Mouse (Mus musculus): ENCODE data around the gene Gsc2. TPM values are rescaled to one million over a fixed set of nuclear protein-coding genes. Genes with fewer than 3 reads are reported as not detected.
A peak's percentile ranks its signal among the peaks of the same experiment; 100 is the strongest.

Gsc2 gene
- polyA plus RNA-seq, 1 experiment from 2014 or later, result not detected

- H3K27me3 ChIP-seq (ENCODE audit: control insufficient read depth, insufficient read depth, low read length), result no peaks in the 10 kb centered on the region
- H3K27ac ChIP-seq (replicated peaks in 1 of 2; ENCODE audit: control insufficient read depth in 1 of 2, insufficient read depth in 1 of 2, low read depth in 2 of 2, low read length in 2 of 2), result peak within 1 kb of the TSS; percentile 95 to 97
- peaks cover 11 to 25% of the 10 kb centered on the region in 2 experiments for H3K4me1 ChIP-seq (ENCODE audit: control insufficient read depth in 2 of 2, insufficient read depth in 2 of 2, low read length in 2 of 2)
- no peaks in the 10 kb centered on the region for H3K9me3 ChIP-seq (ENCODE audit: control insufficient read depth, low read length)
- H3K36me3 ChIP-seq (ENCODE audit: control insufficient read depth, insufficient read depth, low read length), result 0 out of 2 replicates have a peak, but pooled peaks cover 6% of the 10 kb centered on the region
- H3K4me2 ChIP-seq (ENCODE audit: low read length), result peak within 1 kb of the TSS; percentile 83
- H3K9ac ChIP-seq (ENCODE audit: low read length), result peak within 1 kb of the TSS; percentile 97
- under 1% methylated on average over 37 of the region's 38 CpGs for whole genome bisulfite sequencing
- peak; percentile 98 for ATAC-seq (ENCODE audit: insufficient number of reproducible peaks, insufficient read depth, low FRiP score, low read depth)
- H3K4me3 ChIP-seq (ENCODE audit: control insufficient read depth in 1 of 2, insufficient read depth in 1 of 2, low read depth in 1 of 2, low read length in 2 of 2), result peak within 1 kb of the TSS; percentile 98
Measured at GRCm38 (mm10) chr16:17891567-17891959, 23.3 kb downstream of the Gsc2 start, which contains the start of gene Gm20518. Gene Gm20518 (minus strand): TSS chr16:17891671.

GRCm38 (mm10) chr16:17890917-17891566 is 23.8 kb downstream of the Gsc2 start:
- under 1% methylated on average over 44 of the region's 44 CpGs for WGBS
- peak; percentile 57 for ATAC-seq (ENCODE audit: insufficient number of reproducible peaks, insufficient read depth, low FRiP score, low read depth)
- Histone ChIP-seq H3K36me3 (ENCODE audit: control insufficient read depth, insufficient read depth, low read length) (0 out of 2 replicates have a peak, but pooled peaks cover 6% of the 10 kb centered on the region), H3K4me2 (ENCODE audit: low read length) (peak overlapping the region; percentile 83), H3K27me3 (ENCODE audit: control insufficient read depth, insufficient read depth, low read length) (no peaks in the 10 kb centered on the region), H3K27ac (replicated peaks in 1 of 2; ENCODE audit: control insufficient read depth in 1 of 2, insufficient read depth in 1 of 2, low read depth in 2 of 2, low read length in 2 of 2) (peak overlapping the region; percentile 95 to 97), H3K4me3 (ENCODE audit: control insufficient read depth in 1 of 2, insufficient read depth in 1 of 2, low read depth in 1 of 2, low read length in 2 of 2) (peak overlapping the region; percentile 98), H3K9ac (ENCODE audit: low read length) (peak overlapping the region; percentile 97), H3K9me3 (ENCODE audit: control insufficient read depth, low read length) (no peaks in the 10 kb centered on the region), H3K4me1 (ENCODE audit: control insufficient read depth in 2 of 2, insufficient read depth in 2 of 2, low read length in 2 of 2) (peaks cover 11 to 25% of the 10 kb centered on the region in 2 experiments)

GRCm38 (mm10) chr16:17890342-17890727 is 24.5 kb downstream of the Gsc2 start:
- no peaks in the 10 kb centered on the region for H3K27me3 ChIP-seq (ENCODE audit: control insufficient read depth, insufficient read depth, low read length)
- WGBS, result 52% methylated on average over 2 of the region's 2 CpGs
- peak overlapping the region; percentile 95 to 97; a peak in 3 of 4 replicates for H3K27ac ChIP-seq (replicated peaks in 1 of 2; ENCODE audit: control insufficient read depth in 1 of 2, insufficient read depth in 1 of 2, low read depth in 2 of 2, low read length in 2 of 2)
- H3K4me3 ChIP-seq (ENCODE audit: control insufficient read depth in 1 of 2, insufficient read depth in 1 of 2, low read depth in 1 of 2, low read length in 2 of 2), result peak overlapping the region; percentile 98
- ATAC-seq (ENCODE audit: insufficient number of reproducible peaks, insufficient read depth, low FRiP score, low read depth), result no peak
- no peaks in the 10 kb centered on the region for H3K9me3 ChIP-seq (ENCODE audit: control insufficient read depth, low read length)
- H3K4me1 ChIP-seq (ENCODE audit: control insufficient read depth in 2 of 2, insufficient read depth in 2 of 2, low read length in 2 of 2), result peaks cover 11 to 25% of the 10 kb centered on the region in 2 experiments
- peak overlapping the region; percentile 83 for H3K4me2 ChIP-seq (ENCODE audit: low read length)
- H3K9ac ChIP-seq (ENCODE audit: low read length), result peak overlapping the region; percentile 97
- H3K36me3 ChIP-seq (ENCODE audit: control insufficient read depth, insufficient read depth, low read length), result 0 out of 2 replicates have a peak, but pooled peaks cover 6% of the 10 kb centered on the region

- Histone ChIP-seq H3K9me3 (ENCODE audit: control insufficient read depth, low read length) (no peaks in the 10 kb centered on the region), H3K27me3 (ENCODE audit: control insufficient read depth, insufficient read depth, low read length) (no peaks in the 10 kb centered on the region), H3K4me2 (ENCODE audit: low read length) (peak overlapping the region; percentile 83), H3K36me3 (ENCODE audit: control insufficient read depth, insufficient read depth, low read length) (0 out of 2 replicates have a peak, but pooled peaks cover 6% of the 10 kb centered on the region), H3K4me1 (ENCODE audit: control insufficient read depth in 2 of 2, insufficient read depth in 2 of 2, low read length in 2 of 2) (peaks cover 11 to 25% of the 10 kb centered on the region in 2 experiments), H3K9ac (ENCODE audit: low read length) (no peak overlapping the region), H3K4me3 (ENCODE audit: control insufficient read depth in 1 of 2, insufficient read depth in 1 of 2, low read depth in 1 of 2, low read length in 2 of 2) (peak overlapping the region in 1 of 2 experiments; percentile 98; a peak in 2 of 4 replicates), H3K27ac (replicated peaks in 1 of 2; ENCODE audit: control insufficient read depth in 1 of 2, insufficient read depth in 1 of 2, low read depth in 2 of 2, low read length in 2 of 2) (no peak overlapping the region)
- WGBS, result 82% methylated on average over 6 of the region's 6 CpGs
- ATAC-seq (ENCODE audit: insufficient number of reproducible peaks, insufficient read depth, low FRiP score, low read depth), result no peak
Measured at GRCm38 (mm10) chr16:17889689-17890341, 25.0 kb downstream of the Gsc2 start.

- no peaks in the 10 kb centered on the region for H3K9me3 ChIP-seq (ENCODE audit: control insufficient read depth, low read length)
- no peak for ATAC-seq (ENCODE audit: insufficient number of reproducible peaks, insufficient read depth, low FRiP score, low read depth)
- no peaks in the 10 kb centered on the region for H3K27me3 ChIP-seq (ENCODE audit: control insufficient read depth, insufficient read depth, low read length)
- no peak overlapping the region for H3K4me3 ChIP-seq (ENCODE audit: control insufficient read depth in 1 of 2, insufficient read depth in 1 of 2, low read depth in 1 of 2, low read length in 2 of 2)
- no peak overlapping the region for H3K9ac ChIP-seq (ENCODE audit: low read length)
- peaks cover 8% of the 10 kb centered on the region; the same call in 1 of the 2 replicates for H3K36me3 ChIP-seq (ENCODE audit: control insufficient read depth, insufficient read depth, low read length)
- H3K4me1 ChIP-seq (ENCODE audit: control insufficient read depth in 2 of 2, insufficient read depth in 2 of 2, low read length in 2 of 2), result peaks cover 4 to 13% of the 10 kb centered on the region in 2 experiments; a peak in 3 of 4 replicates
- H3K27ac ChIP-seq (replicated peaks in 1 of 2; ENCODE audit: control insufficient read depth in 1 of 2, insufficient read depth in 1 of 2, low read depth in 2 of 2, low read length in 2 of 2), result no peak overlapping the region
- WGBS, result 60% methylated on average over 6 of the region's 6 CpGs
- no peak overlapping the region for H3K4me2 ChIP-seq (ENCODE audit: low read length)
Measured at GRCm38 (mm10) chr16:17884116-17884515, 30.7 kb downstream of the Gsc2 start.

GRCm38 (mm10) chr16:17882196-17882595 is 32.7 kb downstream of the Gsc2 start:
- H3K9me3 ChIP-seq (ENCODE audit: control insufficient read depth, low read length), result no peaks in the 10 kb centered on the region
- ATAC-seq (ENCODE audit: insufficient number of reproducible peaks, insufficient read depth, low FRiP score, low read depth), result no peak
- no peaks in the 10 kb centered on the region for H3K27me3 ChIP-seq (ENCODE audit: control insufficient read depth, insufficient read depth, low read length)
- no peak overlapping the region for H3K27ac ChIP-seq (replicated peaks in 1 of 2; ENCODE audit: control insufficient read depth in 1 of 2, insufficient read depth in 1 of 2, low read depth in 2 of 2, low read length in 2 of 2)
- no peak overlapping the region for H3K9ac ChIP-seq (ENCODE audit: low read length)
- peaks cover 8% of the 10 kb centered on the region; the same call in 1 of the 2 replicates for H3K36me3 ChIP-seq (ENCODE audit: control insufficient read depth, insufficient read depth, low read length)
- H3K4me1 ChIP-seq (ENCODE audit: control insufficient read depth in 2 of 2, insufficient read depth in 2 of 2, low read length in 2 of 2), result peaks cover 6 to 17% of the 10 kb centered on the region in 2 experiments; a peak in 3 of 4 replicates
- no peak overlapping the region for H3K4me2 ChIP-seq (ENCODE audit: low read length)
- no peak overlapping the region for H3K4me3 ChIP-seq (ENCODE audit: control insufficient read depth in 1 of 2, insufficient read depth in 1 of 2, low read depth in 1 of 2, low read length in 2 of 2)

GRCm38 (mm10) chr16:17879571-17879970 is 35.3 kb downstream of the Gsc2 start:
- no peak for ATAC-seq (ENCODE audit: insufficient number of reproducible peaks, insufficient read depth, low FRiP score, low read depth)
- Histone ChIP-seq H3K4me3 (ENCODE audit: control insufficient read depth in 1 of 2, insufficient read depth in 1 of 2, low read depth in 1 of 2, low read length in 2 of 2) (no peak overlapping the region), H3K4me1 (ENCODE audit: control insufficient read depth in 2 of 2, insufficient read depth in 2 of 2, low read length in 2 of 2) (peaks cover 11 to 27% of the 10 kb centered on the region in 2 experiments), H3K27ac (replicated peaks in 1 of 2; ENCODE audit: control insufficient read depth in 1 of 2, insufficient read depth in 1 of 2, low read depth in 2 of 2, low read length in 2 of 2) (no peak overlapping the region), H3K9ac (ENCODE audit: low read length) (no peak overlapping the region), H3K27me3 (ENCODE audit: control insufficient read depth, insufficient read depth, low read length) (no peaks in the 10 kb centered on the region), H3K4me2 (ENCODE audit: low read length) (no peak overlapping the region), H3K36me3 (ENCODE audit: control insufficient read depth, insufficient read depth, low read length) (peaks cover 8% of the 10 kb centered on the region; the same call in 1 of the 2 replicates), H3K9me3 (ENCODE audit: control insufficient read depth, low read length) (no peaks in the 10 kb centered on the region)
- WGBS, result 81% methylated on average over 4 of the region's 4 CpGs

Data from heart, embryonic 14.5 days (tissue).